Mouse (Mus musculus): ENCODE measurements around the gene Prcd. TPM values are rescaled to one million over a fixed set of nuclear protein-coding genes. Genes with fewer than 3 reads are reported as not detected.
A peak's percentile ranks its signal among the peaks of the same experiment; 100 is the strongest.

The Prcd gene
- polyA plus RNA-seq, 1 experiment from 2014 or later = 0.23 TPM

- Histone ChIP-seq H3K27me3 (ENCODE audit: control insufficient read depth, insufficient read depth, low read length) (peaks cover 25% of the 10 kb centered on the region), H3K4me3 (ENCODE audit: low read depth, low read length) (peak overlapping the region; percentile 32; the same call in 1 of the 2 replicates), H3K9ac (ENCODE audit: low read length) (no peak overlapping the region; the same call in 1 of the 2 replicates), H3K9me3 (ENCODE audit: control insufficient read depth, low read length) (no peaks in the 10 kb centered on the region), H3K36me3 (ENCODE audit: control insufficient read depth, insufficient read depth, low read length) (no peaks in the 10 kb centered on the region), H3K27ac (ENCODE audit: low read depth, low read length) (no peak overlapping the region), H3K4me2 (ENCODE audit: low read depth, low read length, severe bottlenecking) (peak overlapping the region; percentile 51), H3K4me1 (replicated peaks; ENCODE audit: control insufficient read depth, insufficient read depth, low read length) (peaks cover 6% of the 10 kb centered on the region; the same call in 1 of the 2 replicates)
- WGBS = 30% methylated on average over 4 of the region's 4 CpGs
- no peak for ATAC-seq (replicated peaks; ENCODE audit: low FRiP score)
- DNase-seq (ENCODE audit: low spot score) = no peak
Observed at GRCm38 (mm10) chr11:116693899-116694249, 40.5 kb downstream of the Prcd start.

DNA sequence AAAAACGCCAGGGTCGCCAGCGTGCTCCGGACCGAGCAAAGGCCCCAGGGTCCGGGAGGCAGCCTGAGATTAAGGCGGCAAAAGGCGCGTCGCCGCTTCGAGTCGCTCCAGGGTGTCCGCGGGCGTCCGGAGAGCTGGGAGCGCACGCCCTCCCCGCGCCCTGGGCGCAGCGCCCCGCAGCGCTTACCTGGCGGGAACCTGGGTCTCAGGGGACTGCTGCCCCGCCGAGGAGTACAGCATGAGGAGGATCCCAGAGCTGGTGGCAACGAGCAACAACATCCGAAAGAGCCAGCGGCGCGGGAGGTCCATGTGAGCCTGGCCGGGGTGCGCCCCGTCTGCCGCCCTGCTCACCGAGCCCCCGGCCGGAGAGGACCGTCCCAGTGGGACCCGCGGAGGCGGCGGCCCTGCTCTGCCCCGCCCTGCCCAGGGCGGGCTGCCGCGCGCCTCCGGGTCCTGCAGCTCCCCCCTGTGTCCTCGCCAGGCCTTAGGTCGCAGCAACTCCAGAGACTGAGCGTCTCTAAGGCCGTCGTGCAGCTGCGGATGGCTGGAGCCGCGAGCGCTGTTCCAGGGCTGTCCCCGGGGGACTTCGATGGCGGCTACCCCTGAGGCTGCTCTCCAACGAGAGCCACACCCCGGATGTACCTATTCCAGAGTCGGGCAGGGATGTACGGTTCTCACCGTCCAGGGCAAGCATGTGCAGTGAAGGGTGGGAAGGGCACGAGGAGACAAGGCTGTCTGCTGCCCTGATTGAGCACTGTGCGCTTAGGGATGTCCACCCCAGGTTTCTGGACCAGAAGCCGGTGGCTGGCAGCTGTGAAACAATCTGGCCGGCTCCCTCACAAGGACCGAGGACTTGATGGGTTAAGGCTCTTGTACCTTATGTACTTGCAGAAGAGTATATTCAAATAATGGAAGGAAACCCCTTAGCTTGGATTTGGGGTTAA lies 41.2 kb downstream of the Prcd start:
- Histone ChIP-seq H3K4me3 (ENCODE audit: low read depth, low read length) (peak overlapping the region; percentile 32), H3K36me3 (ENCODE audit: control insufficient read depth, insufficient read depth, low read length) (no peaks in the 10 kb centered on the region), H3K4me2 (ENCODE audit: low read depth, low read length, severe bottlenecking) (peak overlapping the region; percentile 51), H3K9me3 (ENCODE audit: control insufficient read depth, low read length) (no peaks in the 10 kb centered on the region), H3K27me3 (ENCODE audit: control insufficient read depth, insufficient read depth, low read length) (peaks cover 25% of the 10 kb centered on the region), H3K4me1 (replicated peaks; ENCODE audit: control insufficient read depth, insufficient read depth, low read length) (peaks cover 6% of the 10 kb centered on the region; the same call in 1 of the 2 replicates), H3K9ac (ENCODE audit: low read length) (peak overlapping the region; percentile 39), H3K27ac (ENCODE audit: low read depth, low read length) (no peak overlapping the region)
- WGBS = 1% methylated on average over 68 of the region's 73 CpGs
- ATAC-seq (replicated peaks; ENCODE audit: low FRiP score) (no peak), DNase-seq (ENCODE audit: low spot score) (no peak)

- peaks cover 25% of the 10 kb centered on the region for H3K27me3 ChIP-seq (ENCODE audit: control insufficient read depth, insufficient read depth, low read length)
- WGBS = 20% methylated on average over 23 of the region's 23 CpGs
Observed at GRCm38 (mm10) chr11:116695194-116695880, 42.0 kb downstream of the Prcd start.

GRCm38 (mm10) chr11:116696426-116696825 lies 43.1 kb downstream of the Prcd start:
- no peak overlapping the region for H3K4me2 ChIP-seq (ENCODE audit: low read depth, low read length, severe bottlenecking)
- no peak overlapping the region for H3K27ac ChIP-seq (ENCODE audit: low read depth, low read length)
- no peaks in the 10 kb centered on the region for H3K36me3 ChIP-seq (ENCODE audit: control insufficient read depth, insufficient read depth, low read length)
- H3K4me1 ChIP-seq (replicated peaks; ENCODE audit: control insufficient read depth, insufficient read depth, low read length) = peaks cover 6% of the 10 kb centered on the region; the same call in 1 of the 2 replicates
- DNase-seq (ENCODE audit: low spot score) (no peak), ATAC-seq (replicated peaks; ENCODE audit: low FRiP score) (no peak)
- WGBS = 83% methylated on average over 4 of the region's 4 CpGs
- no peak overlapping the region for H3K4me3 ChIP-seq (ENCODE audit: low read depth, low read length)
- H3K27me3 ChIP-seq (ENCODE audit: control insufficient read depth, insufficient read depth, low read length) = peaks cover 25% of the 10 kb centered on the region
- no peaks in the 10 kb centered on the region for H3K9me3 ChIP-seq (ENCODE audit: control insufficient read depth, low read length)
- H3K9ac ChIP-seq (ENCODE audit: low read length) = no peak overlapping the region

More at GRCm38 (mm10) chr11:116695194-116695880, 42.0 kb downstream of the Prcd start:
- Histone ChIP-seq H3K4me3 (ENCODE audit: low read depth, low read length) (no peak overlapping the region), H3K4me1 (replicated peaks; ENCODE audit: control insufficient read depth, insufficient read depth, low read length) (peaks cover 6% of the 10 kb centered on the region; the same call in 1 of the 2 replicates), H3K9me3 (ENCODE audit: control insufficient read depth, low read length) (no peaks in the 10 kb centered on the region), H3K9ac (ENCODE audit: low read length) (no peak overlapping the region), H3K4me2 (ENCODE audit: low read depth, low read length, severe bottlenecking) (no peak overlapping the region), H3K36me3 (ENCODE audit: control insufficient read depth, insufficient read depth, low read length) (no peaks in the 10 kb centered on the region), H3K27ac (ENCODE audit: low read depth, low read length) (no peak overlapping the region)
- DNase-seq (ENCODE audit: low spot score) = no peak
- ATAC-seq (replicated peaks; ENCODE audit: low FRiP score) = no peak

DNA sequence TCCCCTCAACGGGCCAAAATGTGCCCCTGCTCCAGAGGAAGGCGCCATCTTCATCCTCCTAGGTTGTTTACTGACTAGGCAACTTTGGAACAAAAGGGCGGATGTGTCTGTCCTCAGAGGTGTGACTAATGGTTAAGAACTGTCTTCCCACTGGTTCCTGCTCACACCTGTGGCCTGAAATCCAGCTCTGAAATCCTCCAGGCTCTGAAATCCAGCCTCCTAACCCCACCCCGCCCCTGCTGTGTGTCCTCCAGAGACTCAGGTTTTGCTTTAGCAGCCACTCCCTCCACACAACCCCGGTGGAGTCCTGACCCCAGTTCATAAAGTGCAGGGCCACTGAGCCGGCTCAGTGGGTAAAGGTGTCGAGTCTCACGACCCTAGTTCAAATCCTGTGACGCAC lies 44.2 kb downstream of the Prcd start:
- 77% methylated on average over 9 of the region's 9 CpGs for WGBS
- Histone ChIP-seq H3K36me3 (ENCODE audit: control insufficient read depth, insufficient read depth, low read length) (no peaks in the 10 kb centered on the region), H3K4me3 (ENCODE audit: low read depth, low read length) (no peak overlapping the region), H3K4me1 (replicated peaks; ENCODE audit: control insufficient read depth, insufficient read depth, low read length) (peaks cover 6% of the 10 kb centered on the region; the same call in 1 of the 2 replicates), H3K9me3 (ENCODE audit: control insufficient read depth, low read length) (no peaks in the 10 kb centered on the region), H3K27ac (ENCODE audit: low read depth, low read length) (no peak overlapping the region), H3K4me2 (ENCODE audit: low read depth, low read length, severe bottlenecking) (no peak overlapping the region), H3K27me3 (ENCODE audit: control insufficient read depth, insufficient read depth, low read length) (peaks cover 25% of the 10 kb centered on the region), H3K9ac (ENCODE audit: low read length) (no peak overlapping the region)
- DNase-seq (ENCODE audit: low spot score) (no peak), ATAC-seq (replicated peaks; ENCODE audit: low FRiP score) (no peak)

DNA sequence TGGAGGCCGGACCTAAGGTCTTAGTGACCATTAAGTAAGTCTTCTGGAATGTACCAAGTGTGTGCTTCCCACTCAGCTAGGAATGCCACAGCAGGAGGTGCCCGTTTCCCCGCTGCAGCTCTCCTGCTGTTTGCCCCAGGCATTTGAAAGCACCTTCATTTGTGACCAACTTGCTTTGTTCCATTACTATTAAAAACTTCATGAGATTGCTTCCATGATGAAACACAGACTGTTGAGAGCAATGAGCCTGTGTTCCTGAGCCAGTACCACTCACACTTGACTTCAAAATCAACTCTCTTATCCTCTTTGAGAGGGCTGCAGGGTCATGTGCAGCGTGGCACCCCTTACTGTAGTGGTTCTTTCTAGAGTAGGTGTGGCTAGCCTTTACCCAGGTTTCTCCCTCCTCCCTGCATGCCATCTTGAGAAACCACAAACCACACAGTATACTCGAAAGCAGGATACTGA lies 48.1 kb downstream of the Prcd start:
- peak; percentile 24 for DNase-seq (ENCODE audit: low spot score)
- ATAC-seq (replicated peaks; ENCODE audit: low FRiP score) = no peak
- WGBS = 39% methylated on average over 5 of the region's 5 CpGs

DNA sequence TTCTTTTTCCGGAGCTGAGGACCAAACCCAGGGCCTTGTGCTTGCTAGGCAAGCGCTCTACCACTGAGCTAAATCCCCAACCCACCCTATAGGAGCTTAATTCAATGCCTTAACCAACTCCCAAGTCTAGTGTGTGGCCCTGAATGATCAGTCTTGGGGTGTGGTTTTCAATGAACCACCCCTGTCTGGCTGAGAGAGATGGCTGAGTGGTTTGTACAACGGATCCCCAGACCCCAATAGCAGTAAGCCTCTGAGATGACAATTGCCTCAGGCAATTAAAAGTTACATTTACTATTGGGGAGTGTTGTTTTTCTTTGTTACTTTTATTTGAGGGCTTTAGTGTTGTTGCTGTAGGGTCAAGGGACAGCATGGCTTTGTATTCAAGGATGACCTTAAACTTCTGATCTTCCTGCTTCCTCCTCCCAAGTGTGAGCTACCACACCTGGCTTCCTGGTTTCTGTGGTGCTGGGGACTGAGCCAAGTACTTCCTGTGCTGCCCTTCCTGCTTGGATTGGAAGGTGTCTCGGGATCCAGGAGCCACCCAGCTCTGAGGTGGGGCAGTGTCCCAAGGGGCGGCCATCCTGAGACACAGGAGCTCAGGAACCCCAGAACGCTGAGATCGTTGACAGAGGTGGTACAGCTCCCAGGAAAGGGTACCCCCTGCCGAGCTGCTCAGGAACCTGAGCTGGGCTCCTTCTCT lies 51.2 kb downstream of the Prcd start:
- Histone ChIP-seq H3K36me3 (ENCODE audit: control insufficient read depth, insufficient read depth, low read length) (no peaks in the 10 kb centered on the region), H3K9ac (ENCODE audit: low read length) (no peak overlapping the region), H3K27ac (ENCODE audit: low read depth, low read length) (no peak overlapping the region), H3K4me2 (ENCODE audit: low read depth, low read length, severe bottlenecking) (no peak overlapping the region), H3K9me3 (ENCODE audit: control insufficient read depth, low read length) (no peaks in the 10 kb centered on the region), H3K27me3 (ENCODE audit: control insufficient read depth, insufficient read depth, low read length) (no peaks in the 10 kb centered on the region), H3K4me3 (ENCODE audit: low read depth, low read length) (no peak overlapping the region), H3K4me1 (replicated peaks; ENCODE audit: control insufficient read depth, insufficient read depth, low read length) (no peaks in the 10 kb centered on the region)
- no peak for ATAC-seq (replicated peaks; ENCODE audit: low FRiP score)
- DNase-seq (ENCODE audit: low spot score) = peak; percentile 35
- 89% methylated on average over 8 of the region's 8 CpGs for WGBS

More for the DNA sequence above, 48.1 kb downstream of the Prcd start:
- no peak overlapping the region for H3K4me3 ChIP-seq (ENCODE audit: low read depth, low read length)
- H3K9me3 ChIP-seq (ENCODE audit: control insufficient read depth, low read length) = no peaks in the 10 kb centered on the region
- H3K4me2 ChIP-seq (ENCODE audit: low read depth, low read length, severe bottlenecking) = no peak overlapping the region
- H3K36me3 ChIP-seq (ENCODE audit: control insufficient read depth, insufficient read depth, low read length) = no peaks in the 10 kb centered on the region
- no peaks in the 10 kb centered on the region for H3K4me1 ChIP-seq (replicated peaks; ENCODE audit: control insufficient read depth, insufficient read depth, low read length)
- no peaks in the 10 kb centered on the region for H3K27me3 ChIP-seq (ENCODE audit: control insufficient read depth, insufficient read depth, low read length)
- H3K9ac ChIP-seq (ENCODE audit: low read length) = no peak overlapping the region
- H3K27ac ChIP-seq (ENCODE audit: low read depth, low read length) = no peak overlapping the region

DNA sequence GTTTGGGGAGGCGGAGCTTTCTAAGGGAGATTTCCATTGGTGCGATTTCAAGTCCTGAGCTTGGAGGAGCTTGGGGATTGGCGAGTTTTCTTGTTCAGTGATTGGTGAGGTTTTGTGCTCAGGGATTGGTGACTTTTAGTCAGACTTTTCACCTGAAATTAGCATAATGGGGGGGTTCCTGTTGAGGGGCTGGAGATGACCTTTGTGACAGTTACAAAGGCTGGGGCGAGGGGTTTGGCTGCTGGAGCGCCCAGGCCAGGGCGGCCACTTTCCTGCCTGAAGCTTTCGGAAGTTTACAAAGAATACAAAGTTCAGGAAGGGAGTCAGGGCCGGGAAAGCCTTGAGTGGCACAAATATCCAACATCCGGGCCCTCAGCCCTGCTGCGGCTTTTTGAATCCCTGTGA lies 51.9 kb downstream of the Prcd start:
- DNase-seq (ENCODE audit: low spot score) (peak; percentile 28), ATAC-seq (replicated peaks; ENCODE audit: low FRiP score) (no peak)
- H3K27me3 ChIP-seq (ENCODE audit: control insufficient read depth, insufficient read depth, low read length) = no peaks in the 10 kb centered on the region
- H3K4me1 ChIP-seq (replicated peaks; ENCODE audit: control insufficient read depth, insufficient read depth, low read length) = no peaks in the 10 kb centered on the region
- no peak overlapping the region for H3K9ac ChIP-seq (ENCODE audit: low read length)
- no peak overlapping the region for H3K27ac ChIP-seq (ENCODE audit: low read depth, low read length)
- H3K4me3 ChIP-seq (ENCODE audit: low read depth, low read length) = no peak overlapping the region
- 92% methylated on average over 10 of the region's 10 CpGs for WGBS
- no peak overlapping the region for H3K4me2 ChIP-seq (ENCODE audit: low read depth, low read length, severe bottlenecking)
- no peaks in the 10 kb centered on the region for H3K36me3 ChIP-seq (ENCODE audit: control insufficient read depth, insufficient read depth, low read length)
- no peaks in the 10 kb centered on the region for H3K9me3 ChIP-seq (ENCODE audit: control insufficient read depth, low read length)

Measured in forebrain, embryonic 11.5 days (tissue).